Mouse (Mus musculus): ENCODE measurements around the gene Sult2a6. TPM values are rescaled to one million over a fixed set of nuclear protein-coding genes. Genes with fewer than 3 reads are reported as not detected.

Gene Sult2a6
- not detected in 2 replicates for polyA plus RNA-seq (2012; rRNA removed)

DNA sequence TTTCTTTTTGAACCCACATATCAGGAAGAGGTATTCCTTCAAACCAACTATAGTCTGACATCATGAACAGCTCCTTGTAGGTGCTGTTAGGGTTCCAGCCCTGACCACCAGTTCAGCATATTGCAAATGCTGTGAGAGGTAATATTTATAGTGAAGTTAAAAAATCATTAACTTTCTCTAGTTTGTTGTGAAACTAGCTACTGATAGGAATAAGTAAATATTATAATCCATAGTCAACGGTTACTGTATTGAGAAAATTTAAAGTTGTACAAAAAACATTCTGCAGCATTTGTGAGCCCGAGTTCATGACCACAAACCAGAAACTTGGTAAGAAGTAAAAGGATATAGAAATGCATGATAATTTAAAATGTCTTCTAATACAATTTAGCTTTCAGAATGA lies at the start of gene Sult2a6:
TSS of gene Sult2a6 (minus strand) at position 101 of the 400 bp plus-strand sequence.
- no peaks in the 10 kb centered on the region for H3K27me3 ChIP-seq (replicated peaks; ENCODE audit: control insufficient read depth, insufficient read depth, low read length)
- no peak within 1 kb of the TSS for H3K27ac ChIP-seq (ENCODE audit: insufficient read depth, low read depth, low read length)
- WGBS: 74% methylated on average over 2 of the region's 2 CpGs
- DNase-seq: no peak
- TF ChIP-seq POLR2A (IDR thresholded peaks at IDR 0.05; ENCODE audit: low read depth, low read length) (no peak), CTCF (conservative IDR thresholded peaks at IDR 0.05; ENCODE audit: insufficient read depth, insufficient read length, low read depth, low read length) (no peak)
- no peaks in the 10 kb centered on the region for H3K36me3 ChIP-seq (ENCODE audit: control insufficient read depth, insufficient read depth, low read length)
- H3K4me3 ChIP-seq (ENCODE audit: insufficient read depth, low read depth, low read length): no peak within 1 kb of the TSS
- no peaks in the 10 kb centered on the region for H3K4me1 ChIP-seq (ENCODE audit: control insufficient read depth, insufficient read depth, low read length)

DNA sequence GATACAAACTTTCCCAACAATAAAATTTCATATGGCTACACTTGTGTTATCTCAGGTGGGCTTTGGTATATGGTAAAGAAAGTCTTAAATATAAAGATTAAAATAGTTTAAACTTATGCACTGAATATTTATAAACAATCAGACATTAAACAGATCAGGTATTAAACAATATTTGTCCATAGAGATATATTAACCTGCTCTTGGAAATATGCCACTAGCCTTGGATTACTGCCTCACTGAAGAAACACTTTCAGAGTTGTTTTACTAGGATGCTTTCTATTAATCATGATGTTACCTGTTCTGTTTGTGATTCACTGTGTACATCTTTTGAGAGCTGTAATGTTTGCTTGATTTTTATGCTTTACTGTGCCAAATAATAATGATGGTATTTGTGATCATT lies 39.4 kb downstream of the Sult2a6 start:
- Histone ChIP-seq H3K27ac (ENCODE audit: insufficient read depth, low read depth, low read length) (no peak overlapping the region), H3K36me3 (ENCODE audit: control insufficient read depth, insufficient read depth, low read length) (no peaks in the 10 kb centered on the region), H3K27me3 (replicated peaks; ENCODE audit: control insufficient read depth, insufficient read depth, low read length) (no peaks in the 10 kb centered on the region), H3K4me3 (ENCODE audit: insufficient read depth, low read depth, low read length) (no peak overlapping the region), H3K4me1 (ENCODE audit: control insufficient read depth, insufficient read depth, low read length) (no peaks in the 10 kb centered on the region)
- no peak for TF ChIP-seq POLR2A (IDR thresholded peaks at IDR 0.05; ENCODE audit: low read depth, low read length)
- TF ChIP-seq CTCF (conservative IDR thresholded peaks at IDR 0.05; ENCODE audit: insufficient read depth, insufficient read length, low read depth, low read length): no peak
- no peak for DNase-seq

DNA sequence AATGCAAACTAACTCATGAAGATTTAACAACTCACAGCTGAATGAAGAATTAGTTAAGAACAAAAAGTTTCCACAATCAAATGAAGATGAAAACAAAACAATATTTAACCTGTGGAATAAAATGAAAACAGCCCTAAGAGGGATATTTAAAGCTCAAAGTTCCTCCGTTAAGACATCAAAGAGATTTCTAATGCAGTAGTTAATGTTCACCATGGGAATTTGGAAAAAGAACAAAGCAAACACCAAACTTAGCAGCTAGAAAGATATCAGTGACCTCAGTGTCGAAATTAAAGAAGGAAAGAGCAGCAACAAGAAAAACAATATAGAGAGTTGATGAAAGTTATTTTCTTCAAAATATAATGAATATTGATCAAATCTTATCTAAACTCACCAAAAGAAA lies 51.3 kb downstream of the Sult2a6 start:
- Histone ChIP-seq H3K4me3 (ENCODE audit: insufficient read depth, low read depth, low read length) (no peak overlapping the region), H3K27ac (ENCODE audit: insufficient read depth, low read depth, low read length) (no peak overlapping the region), H3K36me3 (ENCODE audit: control insufficient read depth, insufficient read depth, low read length) (no peaks in the 10 kb centered on the region), H3K27me3 (replicated peaks; ENCODE audit: control insufficient read depth, insufficient read depth, low read length) (no peaks in the 10 kb centered on the region), H3K4me1 (ENCODE audit: control insufficient read depth, insufficient read depth, low read length) (no peaks in the 10 kb centered on the region)
- WGBS: 60% methylated on average over 2 of the region's 2 CpGs
- no peak for DNase-seq
- TF ChIP-seq POLR2A (IDR thresholded peaks at IDR 0.05; ENCODE audit: low read depth, low read length): no peak
- TF ChIP-seq CTCF (conservative IDR thresholded peaks at IDR 0.05; ENCODE audit: insufficient read depth, insufficient read length, low read depth, low read length): no peak

DNA sequence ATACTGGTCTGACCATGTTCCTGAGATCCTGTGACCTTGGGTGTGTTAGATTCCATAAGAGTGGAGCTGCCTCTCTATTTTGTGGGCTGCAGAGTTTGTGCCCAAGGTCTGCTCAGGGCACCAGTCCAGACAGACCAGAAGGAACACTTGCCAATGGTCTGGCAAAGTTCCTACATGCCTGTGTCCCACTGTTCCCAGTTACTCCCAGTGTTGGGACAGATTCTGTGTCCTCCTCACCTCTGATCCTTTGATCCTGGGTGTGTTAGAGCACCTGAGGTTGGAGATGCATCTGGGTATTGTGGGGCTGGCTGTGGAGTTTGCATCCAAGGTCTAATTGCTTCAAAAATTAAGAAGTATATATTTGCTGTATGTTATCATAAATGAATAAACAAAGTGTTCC lies 52.2 kb downstream of the Sult2a6 start:
- Histone ChIP-seq H3K4me1 (ENCODE audit: control insufficient read depth, insufficient read depth, low read length) (no peaks in the 10 kb centered on the region), H3K4me3 (ENCODE audit: insufficient read depth, low read depth, low read length) (no peak overlapping the region), H3K27ac (ENCODE audit: insufficient read depth, low read depth, low read length) (no peak overlapping the region), H3K36me3 (ENCODE audit: control insufficient read depth, insufficient read depth, low read length) (no peaks in the 10 kb centered on the region), H3K27me3 (replicated peaks; ENCODE audit: control insufficient read depth, insufficient read depth, low read length) (no peaks in the 10 kb centered on the region)
- no peak for DNase-seq
- TF ChIP-seq POLR2A (IDR thresholded peaks at IDR 0.05; ENCODE audit: low read depth, low read length) (no peak), CTCF (conservative IDR thresholded peaks at IDR 0.05; ENCODE audit: insufficient read depth, insufficient read length, low read depth, low read length) (no peak)

Other genes starting within 250 kb of the Sult2a6 start
- gene Sult2a3, start 131.8 kb downstream of the Sult2a6 start, polyA plus RNA-seq (2012; rRNA removed): not detected in 2 replicates
- gene Obox8, start 78.7 kb upstream of the Sult2a6 start, polyA plus RNA-seq (2012; rRNA removed): not detected in 2 replicates
- not detected in 2 replicates for gene Sult2a8, start 191.9 kb upstream of the Sult2a6 start, polyA plus RNA-seq (2012; rRNA removed)
- not detected in 2 replicates for gene Sult2a7, start 239.4 kb upstream of the Sult2a6 start, polyA plus RNA-seq (2012; rRNA removed)

Measured in kidney, adult 2 months (tissue).